8 mouse cellular contexts compared by ENCODE assay signal in genomic region chr4:53011732-53012361, GRCm38 (mm10). TPM values are rescaled to one million over a fixed set of nuclear protein-coding genes. Genes with fewer than 3 reads are reported as not detected.
A peak's percentile ranks its signal among the peaks of the same experiment; 100 is the strongest.
DNase-seq lines count a peak whose midpoint lies in the region; ATAC-seq and TF ChIP-seq lines count a peak whose summit lies in the region.

Gene Nipsnap3b, plus strand, starts transcription at chr4:53011880.

- peak within 1 kb of the TSS; percentile 70 for H3K9ac ChIP-seq in hindbrain, postnatal 0 days (replicated peaks; ENCODE audit: low read length)

- 0 out of 2 replicates have a peak, but pooled peaks cover 2% of the 10 kb centered on the region for H3K9me3 ChIP-seq in hindbrain, postnatal 0 days (ENCODE audit: low read length)

- peak within 1 kb of the TSS; percentile 94 for H3K4me3 ChIP-seq in gastrocnemius, adult 2 months
- peak within 1 kb of the TSS; percentile 79 for H3K4me3 ChIP-seq in hindbrain, postnatal 0 days (ENCODE audit: low read length)
- peak within 1 kb of the TSS; percentile 60 for H3K4me3 ChIP-seq in left cerebral cortex, adult 2 months

- H3K36me3 ChIP-seq in hindbrain, postnatal 0 days (ENCODE audit: insufficient read depth, low read length), result peaks cover 3% of the 10 kb centered on the region; the same call in 1 of the 2 replicates

- DNase-seq in ZHBTc4 (ENCODE audit: low read depth, low spot score), result peak; percentile 99
- DNase-seq in gastrocnemius, adult 2 months, result peak; percentile 98
- peak; percentile 98 for DNase-seq in hindbrain, postnatal 0 days (ENCODE audit: low spot score)
- DNase-seq in left cerebral cortex, adult 2 months (ENCODE audit: extremely low spot score in 1 of 2, low spot score in 2 of 2), result peak; percentile 91 to 94
- DNase-seq in right cerebral cortex, adult 2 months (ENCODE audit: low spot score in 2 of 2), result peak; percentile 92 to 95
- peak; percentile 97 for DNase-seq in urinary bladder, postnatal 14 days (ENCODE audit: low spot score)

- under 1% methylated on average over 63 of the region's 63 CpGs for WGBS in hindbrain, postnatal 0 days

- TF ChIP-seq CTCF in gastrocnemius, adult 2 months (IDR thresholded peaks at IDR 0.05), result no peak
- TF ChIP-seq CTCF in hindbrain, postnatal 0 days (IDR thresholded peaks at IDR 0.05; ENCODE audit: low read depth), result no peak
- no peak for TF ChIP-seq CTCF in left cerebral cortex, adult 2 months (IDR thresholded peaks at IDR 0.05)

- intact Hi-C loops in gastrocnemius, adult 2 months (cut with DNase I), result no loop called here
- intact Hi-C loops in left cerebral cortex, adult 2 months (cut with DNase I), result no loop called here

- peak; percentile 92 for ATAC-seq in common myeloid progenitor, adult 5-6 weeks (replicated peaks; ENCODE audit: low read depth, poor library complexity, severe bottlenecking)
- peak; percentile 97 for ATAC-seq in hindbrain, postnatal 0 days
- ATAC-seq in megakaryocyte, adult 5-6 weeks (ENCODE audit: poor library complexity, severe bottlenecking), result peak; percentile 93

- H3K4me1 ChIP-seq in hindbrain, postnatal 0 days (ENCODE audit: insufficient read depth, low read length), result no peaks in the 10 kb centered on the region

- no peaks in the 10 kb centered on the region for H3K27me3 ChIP-seq in hindbrain, postnatal 0 days (ENCODE audit: insufficient read depth, low read length)

- H3K4me2 ChIP-seq in hindbrain, postnatal 0 days (ENCODE audit: low read depth, low read length), result peak within 1 kb of the TSS; percentile 60

- peak within 1 kb of the TSS; percentile 85 for H3K27ac ChIP-seq in gastrocnemius, adult 2 months
- H3K27ac ChIP-seq in hindbrain, postnatal 0 days, result peak within 1 kb of the TSS; percentile 87
- H3K27ac ChIP-seq in left cerebral cortex, adult 2 months, result peak within 1 kb of the TSS; percentile 85

RNA-seq across cellular contexts. Expression of gene Nipsnap3b, which starts in this region (rescaled TPM):
- total RNA-seq in common myeloid progenitor, adult 5-6 weeks (2017), result 47.3 and 55.3 TPM in 2 replicates
- 1 to 10 TPM; 1.1 to 1.7 TPM for total RNA-seq in gastrocnemius, adult 2 months (2021)
- total RNA-seq in hindbrain, postnatal 0 days (2014; rRNA removed), result 96.6 and 97.0 TPM in 2 replicates
- polyA plus RNA-seq in hindbrain, postnatal 0 days (2015; fragmentation: Nextera tagmentation; extraction: Ambion mirVana), result 151 and 159 TPM in 2 replicates
- total RNA-seq in left cerebral cortex, adult 2 months (2021), result 10 to 100 TPM; 11.1 to 13.1 TPM
- total RNA-seq in megakaryocyte, adult 5-6 weeks (2015), result 64.5 and 75.2 TPM in 2 replicates
- total RNA-seq in megakaryocyte, adult 5-6 weeks (2017), result 38.2 and 42.1 TPM in 2 replicates

Comparison
In these comparisons a context has a peak if more than half of its experiments do, and no peak if none do; other contexts are left out.
1. Peak in every context shown above with its lines: DNase-seq, ATAC-seq, H3K4me3 ChIP-seq and H3K27ac ChIP-seq.
2. RNA of gene Nipsnap3b (total RNA-seq): 96.6 to 97.0 TPM in hindbrain, postnatal 0 days, 38.2 to 75.2 TPM in megakaryocyte, adult 5-6 weeks, 47.3 to 55.3 TPM in common myeloid progenitor, adult 5-6 weeks and 11.1 to 13.1 TPM in left cerebral cortex, adult 2 months; 1.1 to 1.7 TPM in gastrocnemius, adult 2 months; every median in the first group is over 4 times any median in the second.